Mouse (Mus musculus) inflammation-experienced regulatory T-cells, adult 16 weeks (primary cell): Measurements from ENCODE around the gene Gm29094. TPM values are rescaled to one million over a fixed set of nuclear protein-coding genes. Genes with fewer than 3 reads are reported as not detected.

Experiments
- polyA plus RNA-seq: library from polyadenylated mRNA; unstranded; fragments of 100-300 nt; shearing (Covaris generic); gene quantifications from one replicate; pipeline ENCODE4 v1.2.1, GENCODE M21; 2017

Gm29094 gene
- 33.4 TPM for polyA plus RNA-seq

DNA sequence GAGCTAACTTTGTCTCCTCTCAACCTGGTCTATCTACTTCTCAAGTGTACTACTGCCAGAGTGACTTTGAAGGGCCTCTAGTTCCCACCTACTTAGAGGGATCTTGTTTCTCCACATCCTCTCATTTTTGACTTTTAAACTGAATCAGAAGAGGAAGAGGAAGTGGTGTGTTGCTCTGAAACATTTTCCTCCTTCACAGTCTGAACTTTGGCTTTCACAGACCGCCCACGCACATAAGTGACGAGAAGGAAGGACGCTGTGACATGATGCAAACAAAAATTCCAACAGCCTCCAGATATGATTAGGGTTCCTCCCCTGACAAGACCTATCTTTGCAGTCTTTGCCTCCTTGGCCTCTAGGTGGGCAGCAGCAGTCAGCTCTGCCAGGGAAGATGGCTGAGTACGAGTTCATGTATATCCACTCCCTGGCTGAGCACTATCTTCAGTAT, at the start of gene Gm29094, which contains the start of gene Bcl2a1b:
Gene Gm29094 (plus strand): TSS at position 411 of the 448 bp plus-strand sequence.
Gene Bcl2a1b (plus strand): TSS at position 241 of the 448 bp plus-strand sequence.

DNA sequence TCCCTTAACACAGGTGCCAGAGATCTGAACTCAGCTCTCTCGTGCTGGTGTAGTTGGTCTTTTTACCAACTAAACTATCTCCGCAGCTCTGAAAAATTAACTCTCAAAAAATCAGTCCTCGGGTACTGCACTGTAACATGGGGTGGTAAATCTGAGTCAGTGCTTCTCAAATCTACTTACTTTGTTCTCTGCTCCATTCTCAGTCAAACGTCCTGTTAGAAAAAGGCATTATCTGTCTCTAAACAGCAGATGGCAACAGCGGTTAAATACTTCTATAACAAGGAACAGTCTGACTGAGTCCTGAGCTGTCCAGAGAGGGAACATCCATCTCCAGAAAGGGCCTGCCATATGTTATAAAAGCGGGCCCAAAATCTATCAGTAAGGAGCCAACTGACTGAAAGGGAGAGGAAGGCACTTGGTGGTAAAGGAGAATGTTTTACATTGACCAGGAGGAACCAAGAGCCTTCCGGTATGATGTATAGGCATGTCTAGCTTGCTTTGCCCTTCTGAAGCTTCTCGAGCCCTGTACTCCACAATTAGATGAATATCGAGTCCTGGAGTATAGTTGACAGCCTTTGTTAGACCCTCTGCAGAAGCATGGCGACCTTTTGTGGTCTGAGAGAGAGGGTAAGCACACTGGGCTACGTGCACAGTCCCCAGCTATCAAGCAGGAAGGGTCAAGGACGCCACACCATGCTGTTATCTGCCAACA, 11.3 kb downstream of the Gm29094 start, which contains the start of gene Mthfs:
Gene Mthfs (plus strand): TSS at position 324 of the 712 bp plus-strand sequence.

Other genes starting within 250 kb of the Gm29094 start
- gene Bcl2a1a, start 242.5 kb upstream of the Gm29094 start, polyA plus RNA-seq: not detected
- not detected for gene Trim43b, start 106.5 kb upstream of the Gm29094 start, polyA plus RNA-seq
- gene Bcl2a1b, start 170 bp upstream of the Gm29094 start, polyA plus RNA-seq: 260 TPM
- 127 TPM for gene Mthfs, start 11.3 kb downstream of the Gm29094 start, polyA plus RNA-seq